Mouse (Mus musculus) limb, embryonic 13.5 days (tissue): Measurements from ENCODE around the gene Tek. TPM values are rescaled to one million over a fixed set of nuclear protein-coding genes. Genes with fewer than 3 reads are reported as not detected.

ENCODE experiments used
- ATAC-seq: fragments of 200-750 bp; cut with Nextera tagmentation; 2 replicates; pipeline ENCODE4 v1.8.0; 2017; ENCODE audit warnings: low read depth, moderate number of reproducible peaks, moderate TSS enrichment; ENCODE audit not compliant: low FRiP score
- H3K27ac ChIP-seq: fragments of 300-500 bp; sonication (generic); 2 replicates; pipeline ENCODE4 v1.5.1; 2015; ENCODE audit warnings: inconsistent platforms, mild to moderate bottlenecking, moderate library complexity
- H3K27me3 ChIP-seq: fragments of 300-500 bp; sonication (generic); 2 replicates; pipeline ENCODE4 v1.6.1; 2015; ENCODE audit warnings: mild to moderate bottlenecking, inconsistent platforms
- H3K36me3 ChIP-seq: fragments of 300-500 bp; sonication (generic); 2 replicates; pipeline ENCODE4 v1.6.1; 2015; ENCODE audit warnings: inconsistent platforms, mild to moderate bottlenecking, moderate library complexity
- H3K4me1 ChIP-seq: fragments of 300-500 bp; sonication (generic); 2 replicates; pipeline ENCODE4 v1.6.1; 2015; ENCODE audit warnings: inconsistent platforms
- H3K4me2 ChIP-seq: fragments of 300-500 bp; sonication (generic); replicated peaks from 2 replicates; pipeline ENCODE4 v1.6.1; 2015; ENCODE audit warnings: inconsistent platforms, mild to moderate bottlenecking, moderate library complexity
- H3K4me3 ChIP-seq: fragments of 300-500 bp; sonication (generic); 2 replicates; pipeline ENCODE4 v1.5.1; 2015; ENCODE audit warnings: moderate library complexity, mild to moderate bottlenecking, inconsistent platforms
- H3K9ac ChIP-seq: fragments of 300-500 bp; sonication (generic); 2 replicates; pipeline ENCODE4 v1.6.1; 2015; ENCODE audit warnings: mild to moderate bottlenecking, inconsistent platforms
- H3K9me3 ChIP-seq: fragments of 300-500 bp; sonication (generic); 2 replicates; pipeline ENCODE4 v1.6.1; 2016; ENCODE audit warnings: inconsistent platforms
- WGBS: fragments of 180-500 bp; shearing (Covaris S2); methylation state at CpG from one replicate; pipeline ENCODE4 v1.1.7; 2015; 5-methylcytosine and 5-hydroxymethylcytosine counted together
- polyA plus RNA-seq: library from polyadenylated mRNA; unstranded; fragments of >200 nt; fragmentation: Nextera tagmentation; extraction: Ambion mirVana; gene quantifications from 2 replicates; pipeline ENCODE4 v1.2.1, GENCODE M21; 2015

Gene Tek
- polyA plus RNA-seq, 1 experiment from 2014 or later: 11.8 TPM

DNA sequence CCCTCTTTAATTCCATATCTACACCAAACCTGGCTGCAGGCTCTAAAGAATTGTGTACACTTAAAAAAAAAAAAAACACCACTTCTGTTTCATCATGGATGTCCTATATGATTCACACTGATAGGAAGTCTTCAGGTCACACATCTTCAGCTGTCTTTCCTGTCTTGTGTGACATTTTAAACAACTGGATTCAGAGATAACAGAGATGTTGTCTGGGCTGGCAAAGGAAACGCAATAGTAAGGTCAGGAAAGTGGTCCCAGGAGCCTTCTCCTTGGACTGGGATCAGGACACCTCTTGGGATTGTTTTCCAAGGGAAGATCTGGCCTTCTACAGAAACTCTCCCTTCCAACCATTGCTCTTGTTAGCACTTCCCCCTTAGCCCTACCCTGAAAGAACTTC, 2.7 kb downstream of the Tek start:
- no peak overlapping the region for H3K4me2 ChIP-seq
- H3K4me3 ChIP-seq: no peak overlapping the region
- H3K9ac ChIP-seq: no peak overlapping the region
- no peak for ATAC-seq
- no peaks in the 10 kb centered on the region for H3K36me3 ChIP-seq
- no peaks in the 10 kb centered on the region for H3K9me3 ChIP-seq
- H3K4me1 ChIP-seq: peaks cover 23% of the 10 kb centered on the region
- no peak overlapping the region for H3K27ac ChIP-seq
- no peaks in the 10 kb centered on the region for H3K27me3 ChIP-seq
- WGBS: 74% methylated on average over 1 of the region's 1 CpGs

- 68% methylated on average over 3 of the region's 3 CpGs for WGBS
- Histone ChIP-seq H3K9ac (no peak overlapping the region), H3K27me3 (no peaks in the 10 kb centered on the region), H3K9me3 (no peaks in the 10 kb centered on the region), H3K27ac (no peak overlapping the region), H3K36me3 (no peaks in the 10 kb centered on the region), H3K4me1 (no peaks in the 10 kb centered on the region), H3K4me2 (no peak overlapping the region), H3K4me3 (no peak overlapping the region)
- no peak for ATAC-seq
Measured at GRCm38 (mm10) chr4:94745749-94746148, 6.7 kb downstream of the Tek start.

DNA sequence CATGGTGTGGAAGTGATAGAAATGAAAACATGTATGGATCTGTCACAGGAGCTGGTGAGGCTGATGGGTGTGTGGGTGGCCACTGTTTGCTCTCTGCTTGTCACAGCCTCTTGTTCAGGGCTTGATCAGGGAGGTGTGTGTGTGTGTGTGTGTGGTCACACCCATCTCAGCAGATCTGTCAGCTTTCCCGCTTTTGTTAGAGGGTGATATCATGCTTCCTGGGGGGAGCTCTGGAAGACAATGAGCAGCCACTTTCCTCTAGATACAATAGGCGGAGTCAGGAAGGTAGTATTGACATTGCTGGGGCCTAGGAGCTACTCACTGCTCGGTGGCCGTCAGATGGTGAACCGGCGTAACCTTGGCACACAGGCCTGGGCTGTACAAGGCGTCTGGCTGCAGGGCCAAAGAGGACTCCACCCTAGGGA, 7.3 kb downstream of the Tek start:
- WGBS: 80% methylated on average over 7 of the region's 7 CpGs
- H3K9ac ChIP-seq: no peak overlapping the region
- H3K4me2 ChIP-seq: no peak overlapping the region
- no peaks in the 10 kb centered on the region for H3K9me3 ChIP-seq
- H3K4me3 ChIP-seq: no peak overlapping the region
- no peak for ATAC-seq
- H3K27me3 ChIP-seq: no peaks in the 10 kb centered on the region
- H3K27ac ChIP-seq: no peak overlapping the region
- H3K36me3 ChIP-seq: no peaks in the 10 kb centered on the region
- H3K4me1 ChIP-seq: no peaks in the 10 kb centered on the region

- Histone ChIP-seq H3K4me3 (no peak overlapping the region), H3K36me3 (no peaks in the 10 kb centered on the region), H3K4me2 (no peak overlapping the region), H3K9ac (no peak overlapping the region), H3K27me3 (no peaks in the 10 kb centered on the region), H3K27ac (no peak overlapping the region), H3K9me3 (no peaks in the 10 kb centered on the region), H3K4me1 (no peaks in the 10 kb centered on the region)
- 91% methylated on average over 3 of the region's 3 CpGs for WGBS
- ATAC-seq: no peak
Measured at GRCm38 (mm10) chr4:94747338-94747737, 8.2 kb downstream of the Tek start.

DNA sequence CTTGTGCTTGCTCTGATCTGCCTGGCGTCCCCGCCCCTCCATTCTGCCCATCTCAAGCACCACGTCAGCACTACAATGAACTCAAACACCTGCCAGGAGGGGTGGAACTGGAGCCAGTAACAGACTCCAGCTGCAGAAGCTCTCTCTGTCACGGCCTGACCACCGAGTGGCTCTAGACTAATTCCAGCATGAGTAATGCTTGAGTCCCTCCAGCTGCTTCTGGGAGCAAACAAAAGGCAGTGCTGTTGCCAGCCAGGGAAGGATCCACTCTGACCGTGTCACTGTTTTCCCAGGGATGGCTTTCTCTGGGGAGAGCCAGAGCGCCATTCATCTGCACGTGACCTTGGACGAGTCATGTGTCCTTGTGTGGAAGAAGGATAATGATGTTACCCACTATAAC, 13.4 kb downstream of the Tek start:
- H3K9ac ChIP-seq: no peak overlapping the region
- no peaks in the 10 kb centered on the region for H3K36me3 ChIP-seq
- WGBS: 40% methylated on average over 9 of the region's 9 CpGs
- H3K4me1 ChIP-seq: no peaks in the 10 kb centered on the region
- H3K27me3 ChIP-seq: no peaks in the 10 kb centered on the region
- H3K4me2 ChIP-seq: no peak overlapping the region
- no peak overlapping the region for H3K27ac ChIP-seq
- no peak overlapping the region for H3K4me3 ChIP-seq
- ATAC-seq: peak; percentile 88
- H3K9me3 ChIP-seq: no peaks in the 10 kb centered on the region

- Histone ChIP-seq H3K4me1 (0 out of 2 replicates have a peak, but pooled peaks cover 4% of the 10 kb centered on the region), H3K4me3 (no peak overlapping the region), H3K9ac (no peak overlapping the region), H3K4me2 (no peak overlapping the region), H3K27me3 (no peaks in the 10 kb centered on the region), H3K27ac (no peak overlapping the region), H3K36me3 (no peaks in the 10 kb centered on the region), H3K9me3 (no peaks in the 10 kb centered on the region)
- ATAC-seq: no peak
Measured at GRCm38 (mm10) chr4:94765217-94765616, 26.1 kb downstream of the Tek start.

GRCm38 (mm10) chr4:94766176-94766575, 27.1 kb downstream of the Tek start:
- Histone ChIP-seq H3K36me3 (no peaks in the 10 kb centered on the region), H3K4me2 (no peak overlapping the region), H3K9me3 (no peaks in the 10 kb centered on the region), H3K27ac (no peak overlapping the region), H3K9ac (no peak overlapping the region), H3K4me3 (no peak overlapping the region), H3K4me1 (0 out of 2 replicates have a peak, but pooled peaks cover 4% of the 10 kb centered on the region), H3K27me3 (no peaks in the 10 kb centered on the region)
- ATAC-seq: no peak
- 73% methylated on average over 7 of the region's 7 CpGs for WGBS

DNA sequence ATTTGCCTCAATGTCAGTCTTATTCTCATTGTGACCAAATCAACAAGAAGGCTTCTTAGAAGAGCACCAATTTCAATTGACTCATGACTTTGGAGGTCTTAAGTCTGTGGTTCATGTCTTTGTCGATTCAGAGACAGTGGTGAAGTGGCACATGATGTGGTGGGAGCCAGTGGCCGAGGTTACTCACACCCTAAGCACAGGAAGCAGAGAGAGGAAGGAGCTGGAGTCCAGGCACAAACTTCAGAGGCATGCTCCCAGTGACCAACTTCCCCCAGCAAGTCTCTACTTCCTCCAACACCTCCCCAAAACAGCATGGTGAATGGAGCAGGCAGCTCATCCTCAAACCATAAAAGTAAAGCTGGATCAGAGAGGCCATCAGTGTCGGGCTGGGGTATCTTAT, 29.5 kb downstream of the Tek start:
- H3K9ac ChIP-seq: no peak overlapping the region
- H3K27me3 ChIP-seq: no peaks in the 10 kb centered on the region
- H3K9me3 ChIP-seq: no peaks in the 10 kb centered on the region
- no peak overlapping the region for H3K27ac ChIP-seq
- H3K4me3 ChIP-seq: no peak overlapping the region
- ATAC-seq: no peak
- WGBS: 82% methylated on average over 3 of the region's 3 CpGs
- no peaks in the 10 kb centered on the region for H3K36me3 ChIP-seq
- H3K4me2 ChIP-seq: no peak overlapping the region
- H3K4me1 ChIP-seq: 0 out of 2 replicates have a peak, but pooled peaks cover 4% of the 10 kb centered on the region

- no peak overlapping the region for H3K9ac ChIP-seq
- H3K27me3 ChIP-seq: no peaks in the 10 kb centered on the region
- no peaks in the 10 kb centered on the region for H3K4me1 ChIP-seq
- no peak overlapping the region for H3K4me3 ChIP-seq
- H3K36me3 ChIP-seq: no peaks in the 10 kb centered on the region
- H3K9me3 ChIP-seq: no peaks in the 10 kb centered on the region
- H3K27ac ChIP-seq: no peak overlapping the region
- no peak for ATAC-seq
- 90% methylated on average over 5 of the region's 5 CpGs for WGBS
- H3K4me2 ChIP-seq: no peak overlapping the region
Measured at GRCm38 (mm10) chr4:94781043-94781442, 42.0 kb downstream of the Tek start.

DNA sequence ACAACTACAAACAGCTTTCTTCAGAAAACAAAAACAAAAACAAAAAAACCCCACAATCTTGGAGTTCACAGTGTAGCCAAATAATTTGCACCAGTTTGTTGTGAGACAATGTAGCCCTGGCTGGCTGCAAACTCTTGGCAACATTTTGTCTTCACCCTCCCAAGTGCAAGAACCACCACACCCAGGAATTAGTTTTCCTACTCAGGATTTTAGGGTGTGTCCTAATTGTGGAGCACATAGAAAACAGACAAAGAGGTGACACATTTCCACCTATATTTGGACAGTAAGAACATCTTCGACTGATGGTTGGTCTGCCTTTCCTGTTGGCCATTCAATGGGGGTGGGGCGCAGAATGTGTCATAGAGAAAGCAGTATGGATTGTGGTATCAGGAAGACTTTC, 46.8 kb downstream of the Tek start:
- Histone ChIP-seq H3K27ac (no peak overlapping the region), H3K4me3 (no peak overlapping the region)
- no peak for ATAC-seq

DNA sequence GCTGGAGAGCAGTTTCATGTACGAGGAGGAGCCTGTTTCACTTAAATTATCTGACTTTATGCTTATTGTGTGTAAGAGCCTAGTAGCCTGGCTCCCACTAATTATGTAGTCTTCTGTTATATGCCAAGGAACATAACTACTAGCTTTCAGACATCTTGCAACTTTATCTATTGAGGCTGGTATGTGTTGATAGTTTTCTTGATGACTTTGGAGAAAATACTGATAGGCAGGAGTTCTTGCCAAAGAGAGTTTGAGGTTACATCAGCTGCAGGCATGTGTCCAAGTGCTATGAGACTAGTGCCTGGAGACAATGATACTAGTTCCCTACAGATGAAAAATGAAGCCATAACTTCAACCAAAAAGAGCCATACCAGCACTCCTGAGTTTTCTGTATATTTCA, 64.1 kb downstream of the Tek start:
- no peak overlapping the region for H3K9ac ChIP-seq
- 58% methylated on average over 1 of the region's 1 CpGs for WGBS
- no peaks in the 10 kb centered on the region for H3K27me3 ChIP-seq
- H3K4me2 ChIP-seq: no peak overlapping the region
- H3K9me3 ChIP-seq: no peaks in the 10 kb centered on the region
- H3K4me1 ChIP-seq: no peaks in the 10 kb centered on the region
- no peak overlapping the region for H3K27ac ChIP-seq
- H3K4me3 ChIP-seq: no peak overlapping the region
- ATAC-seq: no peak
- H3K36me3 ChIP-seq: no peaks in the 10 kb centered on the region

More for the DNA sequence above, 46.8 kb downstream of the Tek start:
- Histone ChIP-seq H3K4me2 (no peak overlapping the region), H3K36me3 (no peaks in the 10 kb centered on the region), H3K9ac (no peak overlapping the region), H3K4me1 (no peaks in the 10 kb centered on the region), H3K9me3 (no peaks in the 10 kb centered on the region), H3K27me3 (no peaks in the 10 kb centered on the region)
- 92% methylated on average over 2 of the region's 2 CpGs for WGBS

DNA sequence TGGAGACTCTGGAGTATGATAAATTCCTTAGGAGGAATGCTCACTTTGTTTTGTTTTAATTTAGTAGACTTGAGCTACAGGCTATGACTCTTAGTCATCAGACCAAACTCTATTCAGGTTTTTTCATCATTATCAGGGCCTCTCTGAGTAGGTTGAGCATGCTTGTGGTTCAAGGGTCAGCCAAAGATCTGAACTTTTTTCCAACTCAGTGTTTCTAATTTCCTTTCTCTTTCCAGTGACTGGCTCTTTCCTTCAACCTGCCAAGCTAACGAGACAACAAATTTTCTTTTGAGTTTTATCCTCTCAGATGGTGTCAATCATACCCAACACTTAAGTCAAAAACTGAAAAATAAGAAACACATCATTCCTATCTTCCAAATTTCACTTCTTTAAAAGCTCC, 71.5 kb downstream of the Tek start:
- Histone ChIP-seq H3K4me3 (no peak overlapping the region), H3K36me3 (no peaks in the 10 kb centered on the region), H3K27ac (no peak overlapping the region), H3K4me1 (no peaks in the 10 kb centered on the region), H3K4me2 (no peak overlapping the region), H3K27me3 (no peaks in the 10 kb centered on the region), H3K9ac (no peak overlapping the region), H3K9me3 (no peaks in the 10 kb centered on the region)
- ATAC-seq: no peak
- WGBS: 64% methylated on average over 1 of the region's 1 CpGs

DNA sequence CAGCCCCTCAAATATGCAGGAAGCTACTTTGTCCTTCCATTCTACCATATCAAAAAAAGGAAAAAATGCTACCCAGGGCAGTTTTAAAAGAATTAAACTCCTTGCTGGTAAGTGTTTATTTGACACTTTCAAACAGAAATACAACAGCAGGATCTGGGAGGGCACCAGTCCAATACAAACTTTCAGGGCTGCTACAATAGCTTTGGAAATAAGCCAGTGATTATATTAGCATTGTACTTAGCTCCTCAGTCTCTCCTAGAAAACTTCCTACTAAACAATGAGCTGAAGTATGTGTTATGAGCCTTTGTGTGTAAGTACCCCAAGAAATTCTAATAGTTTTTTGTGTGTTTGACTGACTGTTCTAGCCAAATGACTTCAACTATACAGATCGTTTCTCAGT, 87.8 kb downstream of the Tek start:
- WGBS: 81% methylated on average over 1 of the region's 1 CpGs
- no peak overlapping the region for H3K27ac ChIP-seq
- H3K9me3 ChIP-seq: peaks cover 7% of the 10 kb centered on the region; the same call in 1 of the 2 replicates
- no peaks in the 10 kb centered on the region for H3K36me3 ChIP-seq
- no peak overlapping the region for H3K4me3 ChIP-seq
- no peaks in the 10 kb centered on the region for H3K27me3 ChIP-seq
- no peaks in the 10 kb centered on the region for H3K4me1 ChIP-seq
- ATAC-seq: no peak
- H3K4me2 ChIP-seq: no peak overlapping the region
- H3K9ac ChIP-seq: no peak overlapping the region
